Mouse (Mus musculus) heart, adult 11 months (tissue): Measurements from ENCODE around the gene Bcl6.

Experiments
- DNase-seq: peaks from one replicate; pipeline ENCODE4 v3.0.0; 2022

The Bcl6 gene

GRCm38 (mm10) chr16:23988466-23989208 lies at the start of gene Bcl6, which contains the start of gene Gm37419:
Gene Bcl6, minus strand, starts transcription at chr16:23988852.
Gene Gm37419, plus strand, starts transcription at chr16:23988482.
- peak; percentile 99 for DNase-seq

- DNase-seq: peak; percentile 28
Observed at GRCm38 (mm10) chr16:24036398-24036797, 47.7 kb upstream of the Bcl6 start.

GRCm38 (mm10) chr16:24035767-24036166 lies 47.1 kb upstream of the Bcl6 start:
- peak; percentile 13 for DNase-seq

- peak; percentile 27 for DNase-seq
Observed at GRCm38 (mm10) chr16:24034450-24034849, 45.8 kb upstream of the Bcl6 start.

GRCm38 (mm10) chr16:24033259-24033658 lies 44.6 kb upstream of the Bcl6 start:
- peak; percentile 75 for DNase-seq

GRCm38 (mm10) chr16:24029965-24030672 lies 41.5 kb upstream of the Bcl6 start:
- DNase-seq: peak; percentile 29

- DNase-seq: peak; percentile 74
Observed at GRCm38 (mm10) chr16:24025442-24025841, 36.8 kb upstream of the Bcl6 start.

GRCm38 (mm10) chr16:24022605-24023004 lies 34.0 kb upstream of the Bcl6 start:
- DNase-seq: no peak

GRCm38 (mm10) chr16:24021722-24022121 lies 33.1 kb upstream of the Bcl6 start:
- DNase-seq: no peak

- peak; percentile 46 for DNase-seq
Observed at GRCm38 (mm10) chr16:24016742-24017141, 28.1 kb upstream of the Bcl6 start.

GRCm38 (mm10) chr16:24016273-24016672 lies 27.6 kb upstream of the Bcl6 start:
- DNase-seq: peak; percentile 68

GRCm38 (mm10) chr16:24014378-24014777 lies 25.7 kb upstream of the Bcl6 start:
- DNase-seq: no peak

- peak; percentile 88 for DNase-seq
Observed at GRCm38 (mm10) chr16:24012066-24012465, 23.4 kb upstream of the Bcl6 start.

GRCm38 (mm10) chr16:24011306-24011705 lies 22.7 kb upstream of the Bcl6 start:
- no peak for DNase-seq

- peak; percentile 49 for DNase-seq
Observed at GRCm38 (mm10) chr16:24009891-24010290, 21.2 kb upstream of the Bcl6 start.

GRCm38 (mm10) chr16:24005928-24006327 lies 17.3 kb upstream of the Bcl6 start:
- DNase-seq: peak; percentile 13

GRCm38 (mm10) chr16:23997912-23998311 lies 9.3 kb upstream of the Bcl6 start:
- DNase-seq: peak; percentile 37

- DNase-seq: peak; percentile 79
Observed at GRCm38 (mm10) chr16:23997228-23997627, 8.6 kb upstream of the Bcl6 start.

- DNase-seq: peak; percentile 23
Observed at GRCm38 (mm10) chr16:23996342-23996741, 7.7 kb upstream of the Bcl6 start.

- peak; percentile 93 for DNase-seq
Observed at GRCm38 (mm10) chr16:23993351-23994321, 5.0 kb upstream of the Bcl6 start.

- DNase-seq: peak; percentile 77
Observed at GRCm38 (mm10) chr16:23991846-23992580, 3.4 kb upstream of the Bcl6 start.

- DNase-seq: peak; percentile 96
Observed at GRCm38 (mm10) chr16:23991170-23991569, 2.5 kb upstream of the Bcl6 start.
